Mouse (Mus musculus): ENCODE measurements around the gene Sbsn. TPM values are rescaled to one million over a fixed set of nuclear protein-coding genes. Genes with fewer than 3 reads are reported as not detected.

Gene Sbsn
- total RNA-seq, 2 experiments from 2014 or later: not detected

- no peak for ATAC-seq (replicated peaks; ENCODE audit: low FRiP score, poor library complexity, severe bottlenecking)
Measured at GRCm38 (mm10) chr7:30749824-30750606, 1.3 kb upstream of the Sbsn start.

GRCm38 (mm10) chr7:30757001-30757400 is 5.7 kb downstream of the Sbsn start:
- no peak for ATAC-seq (replicated peaks; ENCODE audit: low FRiP score, poor library complexity, severe bottlenecking)

- no peak for ATAC-seq (replicated peaks; ENCODE audit: low FRiP score, poor library complexity, severe bottlenecking)
Measured at GRCm38 (mm10) chr7:30758853-30759252, 7.6 kb downstream of the Sbsn start.

- ATAC-seq (replicated peaks; ENCODE audit: low FRiP score, poor library complexity, severe bottlenecking): no peak
Measured at GRCm38 (mm10) chr7:30761769-30762352, 10.6 kb downstream of the Sbsn start.

- ATAC-seq (replicated peaks; ENCODE audit: low FRiP score, poor library complexity, severe bottlenecking): no peak
Measured at GRCm38 (mm10) chr7:30763456-30763855, 12.2 kb downstream of the Sbsn start, which contains the start of gene Dmkn. Gene Dmkn (plus strand): TSS chr7:30763756.

GRCm38 (mm10) chr7:30765173-30765572 is 13.9 kb downstream of the Sbsn start:
- no peak for ATAC-seq (replicated peaks; ENCODE audit: low FRiP score, poor library complexity, severe bottlenecking)

- ATAC-seq (replicated peaks; ENCODE audit: low FRiP score, poor library complexity, severe bottlenecking): no peak
Measured at GRCm38 (mm10) chr7:30766408-30766807, 15.1 kb downstream of the Sbsn start.

- ATAC-seq (replicated peaks; ENCODE audit: low FRiP score, poor library complexity, severe bottlenecking): no peak
Measured at GRCm38 (mm10) chr7:30769236-30769635, 18.0 kb downstream of the Sbsn start.

- no peak for ATAC-seq (replicated peaks; ENCODE audit: low FRiP score, poor library complexity, severe bottlenecking)
Measured at GRCm38 (mm10) chr7:30776104-30776503, 24.8 kb downstream of the Sbsn start.

- ATAC-seq (replicated peaks; ENCODE audit: low FRiP score, poor library complexity, severe bottlenecking): no peak
Measured at GRCm38 (mm10) chr7:30777081-30777579, 25.9 kb downstream of the Sbsn start.

GRCm38 (mm10) chr7:30777911-30778310 is 26.6 kb downstream of the Sbsn start:
- ATAC-seq (replicated peaks; ENCODE audit: low FRiP score, poor library complexity, severe bottlenecking): no peak

GRCm38 (mm10) chr7:30781792-30782191 is 30.5 kb downstream of the Sbsn start:
- ATAC-seq (replicated peaks; ENCODE audit: low FRiP score, poor library complexity, severe bottlenecking): no peak

GRCm38 (mm10) chr7:30782658-30783057 is 31.4 kb downstream of the Sbsn start:
- no peak for ATAC-seq (replicated peaks; ENCODE audit: low FRiP score, poor library complexity, severe bottlenecking)

- no peak for ATAC-seq (replicated peaks; ENCODE audit: low FRiP score, poor library complexity, severe bottlenecking)
Measured at GRCm38 (mm10) chr7:30785154-30785553, 33.9 kb downstream of the Sbsn start.

GRCm38 (mm10) chr7:30785721-30786546 is 34.7 kb downstream of the Sbsn start:
- ATAC-seq (replicated peaks; ENCODE audit: low FRiP score, poor library complexity, severe bottlenecking): no peak

GRCm38 (mm10) chr7:30787377-30788022 is 36.2 kb downstream of the Sbsn start, which contains the start of gene Krtdap:
Gene Krtdap (plus strand): TSS chr7:30787896.
- ATAC-seq (replicated peaks; ENCODE audit: low FRiP score, poor library complexity, severe bottlenecking): no peak

GRCm38 (mm10) chr7:30790141-30790540 is 38.9 kb downstream of the Sbsn start:
- no peak for ATAC-seq (replicated peaks; ENCODE audit: low FRiP score, poor library complexity, severe bottlenecking)

- ATAC-seq (replicated peaks; ENCODE audit: low FRiP score, poor library complexity, severe bottlenecking): no peak
Measured at GRCm38 (mm10) chr7:30791921-30792320, 40.6 kb downstream of the Sbsn start.

GRCm38 (mm10) chr7:30794921-30795320 is 43.6 kb downstream of the Sbsn start:
- no peak for ATAC-seq (replicated peaks; ENCODE audit: low FRiP score, poor library complexity, severe bottlenecking)

- ATAC-seq (replicated peaks; ENCODE audit: low FRiP score, poor library complexity, severe bottlenecking): no peak
Measured at GRCm38 (mm10) chr7:30796790-30797189, 45.5 kb downstream of the Sbsn start.

All from erythroblast, adult 5-6 weeks (primary cell).